ENCODE assay signal across 27 mouse cellular contexts in genomic region chrX:142426628-142427027, GRCm38 (mm10). TPM values are rescaled to one million over a fixed set of nuclear protein-coding genes. Genes with fewer than 3 reads are reported as not detected.
DNase-seq lines count a peak whose midpoint lies in the region; ATAC-seq and TF ChIP-seq lines count a peak whose summit lies in the region.
"Had no signal": no experiment of that assay in that cellular context is flagged by ENCODE, and none has a peak within 500 bp of the region (broad histone marks: within the 10 kb centered on the region; RNA-seq: fewer than 3 reads in every experiment).

No protein-coding gene starts in this region.

- ATAC-seq in lung, embryonic 14.5 days (ENCODE audit: insufficient read depth): no peak
- ATAC-seq: forebrain, embryonic 13.5 days; intestine, embryonic 16.5 days had no signal

- no peak for TF ChIP-seq POLR2A in bone marrow macrophage, adult 2 months (IDR thresholded peaks at IDR 0.05; ENCODE audit: borderline replicate concordance, low read depth, low read length)
- TF ChIP-seq POLR2A in myocyte (IDR thresholded peaks at IDR 0.05; ENCODE audit: insufficient read length, low read depth): no peak

- H3K4me2 ChIP-seq in lung, embryonic 14.5 days: no peak overlapping the region
- peak overlapping the region; percentile 44 for H3K4me2 ChIP-seq in myocyte (ENCODE audit: low read depth)
- H3K4me2 ChIP-seq: embryonic facial prominence, embryonic 15.5 days; forebrain, embryonic 13.5 days; heart, embryonic 15.5 days; hindbrain, embryonic 13.5 days; limb, embryonic 12.5 days; liver, embryonic 15.5 days; neural tube, embryonic 15.5 days; stomach, embryonic 15.5 days had no signal

- TF ChIP-seq CTCF in lung, embryonic 14.5 days (IDR thresholded peaks at IDR 0.05; ENCODE audit: low read depth): no peak
- TF ChIP-seq CTCF in bone marrow macrophage, adult 2 months (IDR thresholded peaks at IDR 0.05; ENCODE audit: low read depth, low read length): no peak

- H3K27ac ChIP-seq in lung, embryonic 14.5 days (ENCODE audit: low read depth): no peak overlapping the region
- peak overlapping the region; percentile 48 for H3K27ac ChIP-seq in bone marrow macrophage, adult 2 months (ENCODE audit: insufficient read depth, low read depth, low read length)
- H3K27ac ChIP-seq: embryonic facial prominence, embryonic 10.5 days; embryonic facial prominence, embryonic 15.5 days; forebrain, embryonic 13.5 days; heart, embryonic 15.5 days; hindbrain, embryonic 13.5 days; left cerebral cortex, adult 2 months; limb, embryonic 12.5 days; liver, embryonic 15.5 days; neural tube, embryonic 15.5 days; stomach, embryonic 15.5 days had no signal

- H3K36me3 ChIP-seq in lung, embryonic 14.5 days (ENCODE audit: insufficient read depth): no peaks in the 10 kb centered on the region
- no peaks in the 10 kb centered on the region for H3K36me3 ChIP-seq in myocyte (ENCODE audit: control insufficient read depth, insufficient read depth)
- H3K36me3 ChIP-seq: embryonic facial prominence, embryonic 10.5 days; embryonic facial prominence, embryonic 15.5 days; G1E; heart, embryonic 15.5 days; hindbrain, embryonic 13.5 days; limb, embryonic 12.5 days; liver, embryonic 15.5 days; neural tube, embryonic 15.5 days; stomach, embryonic 15.5 days had no signal

- no peak overlapping the region for H3K9ac ChIP-seq in lung, embryonic 14.5 days
- H3K9ac ChIP-seq: embryonic facial prominence, embryonic 15.5 days; forebrain, embryonic 13.5 days; heart, embryonic 15.5 days; hindbrain, embryonic 13.5 days; limb, embryonic 12.5 days; liver, embryonic 15.5 days; neural tube, embryonic 15.5 days; stomach, embryonic 15.5 days had no signal

- no peak overlapping the region for H3K4me3 ChIP-seq in lung, embryonic 14.5 days (ENCODE audit: low read depth, low read length)
- no peak overlapping the region for H3K4me3 ChIP-seq in bone marrow macrophage, adult 2 months (ENCODE audit: insufficient read depth, low read length)
- H3K4me3 ChIP-seq in myocyte: no peak overlapping the region
- H3K4me3 ChIP-seq: embryonic facial prominence, embryonic 10.5 days; embryonic facial prominence, embryonic 15.5 days; forebrain, embryonic 13.5 days; heart, embryonic 15.5 days; hindbrain, embryonic 13.5 days; left cerebral cortex, adult 2 months; limb, embryonic 12.5 days; liver, embryonic 15.5 days; neural tube, embryonic 15.5 days; stomach, embryonic 15.5 days had no signal

- DNase-seq in lung, embryonic 14.5 days: peak; percentile 2
- DNase-seq in lung, adult 18-20 months: no peak
- peak; percentile 17 for DNase-seq in Muller cell, postnatal 12 days (ENCODE audit: inconsistent ontology term)
- DNase-seq in spleen, postnatal 14 days (ENCODE audit: low spot score in 2 of 2): no peak
- no peak for DNase-seq in frontal cortex, postnatal 14 days (ENCODE audit: low spot score in 2 of 2)
- DNase-seq: cerebellum, adult 8-10 months; cerebellum, postnatal 25 days; gastrocnemius, postnatal 25 days; heart, postnatal 4 days; lung, postnatal 36 days; midbrain, embryonic 14.5 days; retina, postnatal 1 day; right cerebral cortex, postnatal 14 days had no signal

- H3K79me2 ChIP-seq in myocyte (ENCODE audit: control insufficient read depth, insufficient read depth): no peaks in the 10 kb centered on the region

- no peaks in the 10 kb centered on the region for H3K4me1 ChIP-seq in lung, embryonic 14.5 days (ENCODE audit: insufficient read depth)
- peaks cover 11% of the 10 kb centered on the region for H3K4me1 ChIP-seq in bone marrow macrophage, adult 2 months (ENCODE audit: control insufficient read depth, insufficient read depth, low read length)
- H3K4me1 ChIP-seq: embryonic facial prominence, embryonic 10.5 days; embryonic facial prominence, embryonic 15.5 days; forebrain, embryonic 13.5 days; heart, embryonic 15.5 days; hindbrain, embryonic 13.5 days; limb, embryonic 12.5 days; liver, embryonic 15.5 days; neural tube, embryonic 15.5 days; stomach, embryonic 15.5 days had no signal

- no peaks in the 10 kb centered on the region for H3K9me3 ChIP-seq in lung, embryonic 14.5 days (ENCODE audit: low read depth, low read length)
- H3K9me3 ChIP-seq: embryonic facial prominence, embryonic 10.5 days; embryonic facial prominence, embryonic 15.5 days; forebrain, embryonic 13.5 days; G1E; heart, embryonic 15.5 days; hindbrain, embryonic 13.5 days; limb, embryonic 12.5 days; liver, embryonic 15.5 days; neural tube, embryonic 15.5 days; stomach, embryonic 15.5 days had no signal

- WGBS in lung, embryonic 14.5 days: 54% methylated on average over 4 of the region's 4 CpGs

- H3K27me3 ChIP-seq in lung, embryonic 14.5 days (ENCODE audit: insufficient read depth, low read length): no peaks in the 10 kb centered on the region
- no peaks in the 10 kb centered on the region for H3K27me3 ChIP-seq in myocyte (ENCODE audit: control insufficient read depth, insufficient read depth, insufficient read length)
- H3K27me3 ChIP-seq: embryonic facial prominence, embryonic 15.5 days; forebrain, embryonic 13.5 days; heart, embryonic 15.5 days; liver, embryonic 15.5 days; stomach, embryonic 15.5 days had no signal

- H3ac ChIP-seq in myocyte (ENCODE audit: control insufficient read depth, insufficient read length): no peak overlapping the region

TF ChIP-seq in myocyte, 11 proteins besides CTCF, POLR2A, EP300 and RAD21:
- no peak for TF ChIP-seq CEBPB (IDR thresholded peaks at IDR 0.05; ENCODE audit: insufficient read depth, poor library complexity, severe bottlenecking)
- TF ChIP-seq MYOD1 (IDR thresholded peaks at IDR 0.05; ENCODE audit: control insufficient read depth in 1 of 3, insufficient read length in 2 of 3, low read depth in 2 of 3): no peak

RNA-seq across cellular contexts. Expression of gene Acsl4, which starts 36.3 kb away (rescaled TPM):
- polyA plus RNA-seq in lung, embryonic 14.5 days (2014; fragmentation: Nextera tagmentation; extraction: Ambion mirVana): 20.0 and 20.8 TPM in 2 replicates
- polyA plus RNA-seq in bone marrow macrophage, adult 2 months (2012; ENCODE audit: insufficient read depth, insufficient read length, missing spikeins): 36.1 and 40.2 TPM in 2 replicates
- 30.5 TPM for polyA plus RNA-seq in myocyte (2012; fragmentation: generic; extraction: Trizol)

Comparison
In these comparisons a context has a peak if more than half of its experiments do, and no peak if none do; other contexts are left out.
1. DNase-seq: peak in lung, embryonic 14.5 days (single experiment) and Muller cell, postnatal 12 days (single experiment); none in lung, adult 18-20 months (0 of 2), spleen, postnatal 14 days (0 of 2) and frontal cortex, postnatal 14 days (0 of 2).